Mouse (Mus musculus): Measurements from ENCODE around the gene Zc3h14. TPM values are rescaled to one million over a fixed set of nuclear protein-coding genes. Genes with fewer than 3 reads are reported as not detected.
A peak's percentile ranks its signal among the peaks of the same experiment; 100 is the strongest.

The Zc3h14 gene
- polyA plus RNA-seq, 1 experiment from 2014 or later: 128 TPM

DNA sequence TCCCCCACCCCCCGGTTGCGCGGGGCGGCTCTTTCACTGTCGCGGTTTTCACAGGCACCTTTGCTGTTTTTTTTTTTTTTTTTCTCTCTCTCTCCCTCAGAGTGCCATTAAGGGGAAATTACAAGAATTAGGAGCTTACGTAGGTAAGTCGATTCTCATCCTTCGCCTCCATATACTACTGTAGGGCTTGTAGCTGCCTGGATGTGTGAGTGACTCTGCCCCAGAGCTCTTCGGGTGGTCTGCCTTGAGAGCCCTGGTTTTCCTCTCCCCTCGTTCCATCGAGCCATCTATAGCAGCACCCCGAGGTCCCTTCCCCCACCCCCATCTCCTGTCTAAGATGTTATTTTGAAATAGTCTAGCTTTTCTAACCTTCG is 603 bp downstream of the Zc3h14 start:
- Histone ChIP-seq H3K9me3 (no peaks in the 10 kb centered on the region), H3K27ac (peak overlapping the region; percentile 97), H3K27me3 (ENCODE audit: insufficient read depth, poor library complexity, severe bottlenecking) (no peaks in the 10 kb centered on the region)

DNA sequence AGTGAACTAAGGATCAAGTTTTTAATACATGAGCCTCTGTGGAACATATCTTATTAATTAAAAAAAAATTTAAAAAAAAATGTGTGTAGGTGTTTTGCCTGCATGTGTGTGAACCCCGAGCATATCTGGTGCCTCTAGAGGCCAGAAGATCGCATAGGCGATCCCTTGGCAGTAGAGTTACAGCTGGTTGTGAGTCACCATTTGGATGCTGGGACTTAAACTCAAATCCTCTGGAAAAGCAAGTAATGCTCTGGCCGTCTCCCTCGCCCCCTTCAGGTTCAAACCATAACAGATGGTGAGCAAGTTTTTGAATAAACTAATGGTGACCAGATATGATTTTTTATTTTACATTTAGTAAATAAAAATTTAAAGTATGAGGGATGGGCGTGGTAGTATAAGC is 10.9 kb downstream of the Zc3h14 start:
- Histone ChIP-seq H3K4me3 (no peak overlapping the region), H3K9me3 (no peaks in the 10 kb centered on the region), H3K27ac (no peak overlapping the region), H3K27me3 (ENCODE audit: insufficient read depth, poor library complexity, severe bottlenecking) (no peaks in the 10 kb centered on the region), H3K36me3 (peaks cover 89% of the 10 kb centered on the region), H3K4me1 (no peaks in the 10 kb centered on the region)
- WGBS: 88% methylated on average over 6 of the region's 6 CpGs
- DNase-seq (ENCODE audit: low spot score): peak; percentile 31

More for the DNA sequence above, 603 bp downstream of the Zc3h14 start:
- H3K4me1 ChIP-seq: peaks cover 19% of the 10 kb centered on the region
- 2% methylated on average over 14 of the region's 14 CpGs for WGBS
- H3K36me3 ChIP-seq: peaks cover 5% of the 10 kb centered on the region; the same call in 1 of the 2 replicates
- no peak for DNase-seq (ENCODE audit: low spot score)
- peak overlapping the region; percentile 90 for H3K4me3 ChIP-seq

DNA sequence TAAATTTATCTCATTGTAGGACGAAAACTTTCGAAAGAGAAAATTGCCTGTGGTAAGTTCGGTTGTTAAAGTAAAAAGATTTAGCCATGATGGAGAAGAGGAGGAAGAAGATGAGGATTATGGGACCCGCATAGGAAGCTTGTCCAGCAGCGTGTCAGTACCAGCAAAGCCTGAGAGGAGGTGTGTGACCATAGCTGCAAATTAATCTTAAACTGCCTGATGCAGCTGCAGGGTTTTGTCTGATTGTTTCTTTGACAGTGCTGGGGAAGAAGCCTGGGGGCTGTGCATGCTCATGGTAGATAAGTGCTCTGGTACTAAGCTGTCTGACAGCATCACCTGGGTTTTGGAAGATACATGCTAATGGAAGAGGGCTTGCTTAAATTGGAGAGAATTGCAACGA is 12.9 kb downstream of the Zc3h14 start:
- no peak overlapping the region for H3K4me3 ChIP-seq
- no peaks in the 10 kb centered on the region for H3K4me1 ChIP-seq
- no peaks in the 10 kb centered on the region for H3K27me3 ChIP-seq (ENCODE audit: insufficient read depth, poor library complexity, severe bottlenecking)
- no peaks in the 10 kb centered on the region for H3K9me3 ChIP-seq
- WGBS: 92% methylated on average over 6 of the region's 6 CpGs
- H3K27ac ChIP-seq: no peak overlapping the region
- DNase-seq (ENCODE audit: low spot score): peak; percentile 68
- H3K36me3 ChIP-seq: peaks cover 89% of the 10 kb centered on the region

DNA sequence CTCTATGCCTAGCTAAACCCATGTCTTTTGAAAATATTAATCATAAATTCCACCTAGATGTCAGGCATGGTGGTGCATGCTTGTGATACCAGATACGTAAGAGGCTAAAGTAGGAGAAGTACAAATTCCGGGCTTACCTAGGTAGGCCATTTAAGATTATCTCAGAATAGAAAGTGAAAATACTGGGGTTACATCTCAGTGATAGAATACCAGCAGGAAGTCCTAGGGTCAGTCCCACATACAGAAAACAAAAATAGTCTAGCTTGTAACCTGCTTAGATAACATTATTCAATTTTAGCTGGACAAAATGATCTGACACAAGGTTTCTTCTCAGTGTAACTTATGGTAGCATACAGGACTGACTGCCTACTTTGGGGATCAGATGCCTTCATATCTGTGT is 19.5 kb downstream of the Zc3h14 start:
- no peak for DNase-seq (ENCODE audit: low spot score)
- Histone ChIP-seq H3K4me1 (no peaks in the 10 kb centered on the region), H3K4me3 (no peak overlapping the region), H3K27ac (no peak overlapping the region), H3K36me3 (peaks cover 92% of the 10 kb centered on the region), H3K9me3 (no peaks in the 10 kb centered on the region), H3K27me3 (ENCODE audit: insufficient read depth, poor library complexity, severe bottlenecking) (no peaks in the 10 kb centered on the region)
- 93% methylated on average over 2 of the region's 2 CpGs for WGBS

DNA sequence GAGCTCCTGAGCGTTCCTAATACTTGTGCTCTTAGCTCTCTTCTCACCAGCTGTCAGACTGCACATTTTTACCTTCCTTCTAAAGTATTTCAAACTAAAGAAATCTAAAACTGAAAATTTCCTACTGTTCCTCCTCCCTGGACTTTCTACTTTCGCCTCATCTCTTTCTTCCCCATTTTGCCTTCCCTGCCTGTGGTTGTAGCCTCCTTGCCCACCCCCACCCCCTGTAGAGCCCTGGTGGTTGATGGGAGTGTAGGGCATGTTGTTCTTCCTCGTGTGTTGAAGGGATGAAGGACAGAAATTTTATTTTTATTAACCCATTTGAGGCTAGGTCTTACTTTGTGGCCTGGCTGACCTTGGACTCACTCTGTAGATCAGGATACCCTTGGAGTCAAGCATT is 30.7 kb downstream of the Zc3h14 start:
- WGBS: 85% methylated on average over 3 of the region's 3 CpGs
- Histone ChIP-seq H3K36me3 (peaks cover 85% of the 10 kb centered on the region), H3K9me3 (no peaks in the 10 kb centered on the region), H3K27ac (no peak overlapping the region), H3K4me3 (no peak overlapping the region), H3K4me1 (no peaks in the 10 kb centered on the region), H3K27me3 (ENCODE audit: insufficient read depth, poor library complexity, severe bottlenecking) (no peaks in the 10 kb centered on the region)
- DNase-seq (ENCODE audit: low spot score): no peak

DNA sequence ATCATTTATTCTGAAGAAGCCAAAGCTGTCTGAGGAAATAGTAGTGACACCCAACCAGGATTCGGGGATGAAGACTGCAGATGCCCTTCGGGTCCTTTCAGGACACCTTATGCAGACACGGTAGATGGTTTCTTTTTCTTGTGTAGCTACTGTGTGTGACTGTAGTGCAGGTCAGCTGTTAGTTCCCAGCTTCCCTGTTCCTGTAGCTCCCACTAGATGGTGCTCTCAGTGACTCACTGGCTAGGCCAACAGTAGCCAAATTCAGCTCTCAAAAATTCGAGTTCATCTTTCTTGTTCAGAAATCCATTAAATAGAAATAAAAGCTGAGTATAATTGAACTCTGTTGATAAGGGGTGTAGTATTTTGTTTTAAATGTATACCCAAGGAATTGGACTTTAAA is 32.4 kb downstream of the Zc3h14 start:
- no peak for DNase-seq (ENCODE audit: low spot score)
- WGBS: 85% methylated on average over 4 of the region's 4 CpGs

DNA sequence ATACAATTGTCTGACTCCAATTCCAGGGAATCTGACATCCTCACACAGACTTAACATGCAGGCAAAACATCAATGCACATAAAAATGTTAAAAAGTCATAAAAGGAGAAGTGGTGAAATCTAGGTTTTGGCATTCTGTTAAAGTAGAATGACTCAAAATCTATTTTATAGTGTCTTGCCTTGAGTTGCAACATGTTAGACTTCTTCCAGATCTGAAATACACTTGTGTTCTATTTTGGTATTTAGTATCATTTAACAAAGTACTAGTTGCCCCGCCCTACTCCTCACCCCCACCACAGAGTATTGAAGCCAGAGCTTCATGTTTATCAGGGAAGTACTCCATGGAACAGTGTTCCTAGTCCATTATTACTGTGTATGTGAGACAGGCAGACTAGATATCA is 37.5 kb downstream of the Zc3h14 start:
- Histone ChIP-seq H3K9me3 (no peaks in the 10 kb centered on the region), H3K27ac (no peak overlapping the region), H3K27me3 (ENCODE audit: insufficient read depth, poor library complexity, severe bottlenecking) (no peaks in the 10 kb centered on the region), H3K4me1 (no peaks in the 10 kb centered on the region), H3K36me3 (peaks cover 77% of the 10 kb centered on the region), H3K4me3 (no peak overlapping the region)
- no peak for DNase-seq (ENCODE audit: low spot score)
- WGBS: 97% methylated on average over 1 of the region's 1 CpGs

More for the DNA sequence above, 32.4 kb downstream of the Zc3h14 start:
- peaks cover 89% of the 10 kb centered on the region for H3K36me3 ChIP-seq
- no peaks in the 10 kb centered on the region for H3K27me3 ChIP-seq (ENCODE audit: insufficient read depth, poor library complexity, severe bottlenecking)
- no peak overlapping the region for H3K4me3 ChIP-seq
- no peaks in the 10 kb centered on the region for H3K9me3 ChIP-seq
- H3K4me1 ChIP-seq: no peaks in the 10 kb centered on the region
- H3K27ac ChIP-seq: no peak overlapping the region

DNA sequence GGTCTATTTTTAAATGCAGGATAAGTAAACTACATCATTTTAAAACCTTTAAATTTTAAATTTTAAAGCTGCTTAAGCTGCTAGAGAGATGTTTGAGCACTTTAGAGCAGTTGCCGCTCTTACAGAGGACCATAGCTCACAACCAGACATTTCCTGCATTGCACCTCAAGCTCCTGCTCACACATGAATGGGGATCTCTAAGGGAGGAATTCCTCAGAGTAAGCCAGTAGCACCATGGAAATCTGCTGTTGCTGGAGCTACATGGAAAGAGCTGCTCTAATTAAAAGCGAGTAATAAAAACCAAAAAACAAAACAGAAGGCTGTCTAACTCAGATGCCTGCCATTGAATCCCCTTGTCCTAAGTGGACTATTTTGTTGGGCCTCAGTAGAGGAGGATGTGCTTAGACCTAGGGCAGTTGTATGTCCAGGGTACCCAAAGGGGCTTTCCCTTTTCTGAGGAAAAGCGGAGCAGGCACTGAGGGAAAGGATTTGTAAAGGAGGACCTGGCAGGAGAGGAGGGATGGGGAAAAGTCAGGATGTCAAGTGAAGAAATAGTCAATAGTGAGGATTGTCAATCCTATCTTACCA is 49.1 kb downstream of the Zc3h14 start:
- no peak for DNase-seq (ENCODE audit: low spot score)
- Histone ChIP-seq H3K36me3 (peaks cover 41% of the 10 kb centered on the region), H3K9me3 (no peaks in the 10 kb centered on the region), H3K27me3 (ENCODE audit: insufficient read depth, poor library complexity, severe bottlenecking) (no peaks in the 10 kb centered on the region), H3K4me1 (no peaks in the 10 kb centered on the region), H3K27ac (no peak overlapping the region), H3K4me3 (no peak overlapping the region)
- WGBS: 93% methylated on average over 3 of the region's 3 CpGs

DNA sequence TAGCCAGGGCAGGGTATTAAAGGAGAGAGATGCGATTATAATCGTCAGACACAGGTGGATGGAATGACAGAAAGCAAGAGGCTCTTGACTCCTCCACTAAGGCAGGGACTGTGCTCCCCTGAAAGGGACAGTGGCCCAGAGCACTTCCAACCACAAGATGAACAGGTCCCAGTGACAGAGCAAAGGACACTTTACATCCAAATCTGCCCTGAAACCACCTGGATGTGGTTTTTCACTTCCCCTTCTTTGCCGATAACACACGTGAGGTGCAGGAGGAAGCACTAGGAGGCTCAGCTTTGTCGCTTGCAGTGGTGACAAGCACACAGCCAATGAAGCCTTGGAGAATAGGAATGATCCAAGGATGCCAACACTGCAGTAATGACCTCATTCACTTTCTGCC is 53.6 kb downstream of the Zc3h14 start:
- DNase-seq (ENCODE audit: low spot score): no peak
- H3K4me1 ChIP-seq: 0 out of 2 replicates have a peak, but pooled peaks cover 3% of the 10 kb centered on the region
- H3K36me3 ChIP-seq: peaks cover 18% of the 10 kb centered on the region; the same call in 1 of the 2 replicates
- no peaks in the 10 kb centered on the region for H3K9me3 ChIP-seq
- WGBS: 74% methylated on average over 5 of the region's 5 CpGs
- no peak overlapping the region for H3K4me3 ChIP-seq
- no peaks in the 10 kb centered on the region for H3K27me3 ChIP-seq (ENCODE audit: insufficient read depth, poor library complexity, severe bottlenecking)
- no peak overlapping the region for H3K27ac ChIP-seq

DNA sequence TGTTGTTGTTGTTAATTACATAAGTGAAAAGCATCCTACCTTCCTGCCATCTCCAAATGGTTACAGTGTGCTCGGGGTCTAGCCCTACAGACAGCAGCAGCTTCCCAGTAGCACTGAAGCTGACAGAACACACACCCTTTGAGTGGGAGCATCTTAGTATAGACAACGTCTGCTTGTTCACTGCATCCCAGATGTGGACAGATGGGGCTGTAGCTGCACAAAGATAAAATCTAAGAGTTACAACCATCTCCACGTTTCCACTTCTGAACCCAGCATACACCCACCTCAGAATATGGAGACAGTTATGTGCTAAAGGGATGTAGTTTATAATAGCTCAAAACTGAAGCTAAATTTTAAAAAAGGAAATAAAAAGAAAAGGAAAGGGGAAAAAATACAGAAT is 55.5 kb downstream of the Zc3h14 start:
- 63% methylated on average over 3 of the region's 3 CpGs for WGBS
- Histone ChIP-seq H3K27ac (no peak overlapping the region), H3K27me3 (ENCODE audit: insufficient read depth, poor library complexity, severe bottlenecking) (no peaks in the 10 kb centered on the region), H3K36me3 (peaks cover 9% of the 10 kb centered on the region; the same call in 1 of the 2 replicates), H3K9me3 (no peaks in the 10 kb centered on the region), H3K4me3 (no peak overlapping the region), H3K4me1 (0 out of 2 replicates have a peak, but pooled peaks cover 3% of the 10 kb centered on the region)
- no peak for DNase-seq (ENCODE audit: low spot score)

DNA sequence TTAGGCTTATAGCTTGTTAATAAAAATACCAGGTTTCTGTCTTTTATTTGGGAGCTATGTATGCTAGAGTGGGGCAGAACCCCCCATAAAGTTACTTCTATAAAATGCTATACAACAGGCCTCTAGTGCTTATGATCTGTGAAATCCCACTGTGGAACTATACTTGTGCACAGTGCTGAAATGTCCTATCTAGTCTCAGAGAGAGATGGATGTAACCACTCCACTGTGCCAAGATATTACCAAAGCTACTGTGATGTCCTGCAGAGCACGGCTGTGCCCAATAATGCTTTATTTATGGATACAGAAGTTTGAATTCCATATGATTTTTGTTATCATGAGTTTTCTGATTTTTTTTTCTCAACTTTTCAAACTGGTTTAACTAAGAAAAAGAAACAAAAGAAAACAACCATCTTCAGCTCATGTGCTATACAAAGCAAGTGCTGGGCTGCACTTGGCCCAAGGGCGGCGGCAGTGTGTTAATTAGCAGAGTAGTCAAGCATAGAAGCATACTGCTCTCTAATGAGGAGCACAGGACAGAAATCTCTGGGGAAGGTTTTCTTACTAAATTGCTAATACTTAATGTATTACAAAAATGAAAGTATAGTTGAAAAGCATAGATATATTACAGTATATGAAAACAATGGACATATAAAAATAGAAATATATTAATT is 57.4 kb downstream of the Zc3h14 start:
- WGBS: 86% methylated on average over 3 of the region's 3 CpGs
- no peaks in the 10 kb centered on the region for H3K27me3 ChIP-seq (ENCODE audit: insufficient read depth, poor library complexity, severe bottlenecking)
- DNase-seq (ENCODE audit: low spot score): no peak
- H3K4me3 ChIP-seq: no peak overlapping the region
- H3K36me3 ChIP-seq: peaks cover 6% of the 10 kb centered on the region; the same call in 1 of the 2 replicates
- no peaks in the 10 kb centered on the region for H3K9me3 ChIP-seq
- H3K4me1 ChIP-seq: 0 out of 2 replicates have a peak, but pooled peaks cover 3% of the 10 kb centered on the region
- no peak overlapping the region for H3K27ac ChIP-seq

DNA sequence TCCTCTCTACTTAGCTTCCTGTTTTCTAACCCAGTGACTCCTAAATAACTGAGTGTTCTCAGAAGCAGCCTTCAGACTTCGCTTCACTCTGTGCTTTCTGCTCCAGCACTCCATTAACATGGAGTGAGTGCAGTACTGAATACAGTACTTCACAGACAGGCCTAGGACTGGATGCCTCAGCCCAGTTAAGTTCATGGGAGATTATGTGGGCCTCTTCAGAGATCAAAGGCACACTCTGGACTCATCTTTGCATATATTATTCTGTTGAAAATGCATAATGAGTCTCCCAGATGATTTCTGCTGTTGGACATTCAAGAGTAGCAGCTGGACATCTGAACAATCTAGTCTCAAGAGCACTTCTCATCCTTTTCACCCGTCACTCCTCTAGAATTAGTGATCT is 74.0 kb downstream of the Zc3h14 start:
- no peak for DNase-seq (ENCODE audit: low spot score)
- Histone ChIP-seq H3K9me3 (no peaks in the 10 kb centered on the region), H3K27ac (no peak overlapping the region), H3K27me3 (ENCODE audit: insufficient read depth, poor library complexity, severe bottlenecking) (no peaks in the 10 kb centered on the region), H3K36me3 (no peaks in the 10 kb centered on the region), H3K4me1 (no peaks in the 10 kb centered on the region), H3K4me3 (no peak overlapping the region)
- WGBS: 88% methylated on average over 2 of the region's 2 CpGs

DNA sequence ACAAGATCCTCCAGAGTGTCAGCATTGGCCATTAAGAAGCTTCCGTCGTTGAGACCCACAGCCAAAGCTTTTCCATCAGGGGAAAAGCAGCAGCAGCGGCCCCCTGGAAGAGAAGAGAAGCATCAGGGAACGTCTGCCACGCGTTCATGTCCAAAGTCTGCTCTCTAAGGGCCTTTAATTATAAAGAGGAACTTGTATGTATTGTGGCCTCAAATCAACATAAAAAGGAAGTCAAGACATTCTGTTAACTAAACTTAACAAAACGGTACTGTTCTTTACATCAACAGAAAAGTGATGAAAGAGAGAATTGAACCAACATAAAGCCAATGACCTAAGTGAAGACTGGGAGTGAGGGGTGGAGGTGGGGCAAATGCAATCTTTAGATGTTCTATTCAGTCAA is 84.4 kb downstream of the Zc3h14 start:
- WGBS: 82% methylated on average over 7 of the region's 7 CpGs
- H3K4me3 ChIP-seq: no peak overlapping the region
- H3K4me1 ChIP-seq: peaks cover 11% of the 10 kb centered on the region; the same call in 1 of the 2 replicates

More for the DNA sequence above, 84.4 kb downstream of the Zc3h14 start:
- Histone ChIP-seq H3K9me3 (no peaks in the 10 kb centered on the region), H3K36me3 (0 out of 2 replicates have a peak, but pooled peaks cover 2% of the 10 kb centered on the region), H3K27ac (no peak overlapping the region), H3K27me3 (ENCODE audit: insufficient read depth, poor library complexity, severe bottlenecking) (no peaks in the 10 kb centered on the region)
- DNase-seq (ENCODE audit: low spot score): no peak
